Mouse (Mus musculus): ENCODE data around the gene Reg3g. TPM values are rescaled to one million over a fixed set of nuclear protein-coding genes. Genes with fewer than 3 reads are reported as not detected.
"Not testable (repeated sequence)": the region's sequence is repeated elsewhere in the genome, so short reads cannot be mapped to it uniquely, and the experiment has no call there.

Gene Reg3g
- polyA plus RNA-seq, 1 experiment from 2014 or later: not detected

DNA sequence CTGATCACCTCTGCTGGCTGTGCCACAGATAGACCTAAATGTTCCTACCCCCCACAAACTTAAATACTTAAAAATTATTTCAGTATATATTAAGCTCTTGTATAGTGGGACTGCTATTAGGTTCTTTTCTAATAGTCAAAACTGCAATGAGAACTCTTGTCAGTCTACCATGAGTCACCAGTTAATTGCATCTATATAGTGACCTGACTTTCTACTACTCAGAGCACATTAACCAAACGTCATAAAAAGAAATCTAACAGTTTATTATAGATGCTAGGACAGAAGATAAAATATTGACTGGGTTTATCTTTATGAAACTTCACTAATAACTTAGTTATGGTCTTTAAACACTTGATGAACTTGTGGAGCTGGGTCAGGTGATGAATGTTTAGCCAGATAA lies 21.5 kb downstream of the Reg3g start:
- no peaks in the 10 kb centered on the region for H3K4me1 ChIP-seq
- H3K9me3 ChIP-seq (replicated peaks): no peaks in the 10 kb centered on the region
- no peaks in the 10 kb centered on the region for H3K36me3 ChIP-seq
- no peak overlapping the region for H3K4me2 ChIP-seq
- H3K27me3 ChIP-seq (replicated peaks): no peaks in the 10 kb centered on the region
- ATAC-seq: no peak
- H3K9ac ChIP-seq: no peak overlapping the region
- no peak overlapping the region for H3K27ac ChIP-seq
- WGBS (ENCODE audit: insufficient replicate concordance): 43% methylated on average over 1 of the region's 1 CpGs
- no peak overlapping the region for H3K4me3 ChIP-seq

- Histone ChIP-seq H3K4me3 (no peak overlapping the region), H3K27ac (no peak overlapping the region), H3K27me3 (replicated peaks) (no peaks in the 10 kb centered on the region), H3K9me3 (replicated peaks) (no peaks in the 10 kb centered on the region), H3K36me3 (no peaks in the 10 kb centered on the region), H3K4me2 (no peak overlapping the region), H3K9ac (no peak overlapping the region), H3K4me1 (no peaks in the 10 kb centered on the region)
- WGBS (ENCODE audit: insufficient replicate concordance): 72% methylated on average over 3 of the region's 3 CpGs
- no peak for ATAC-seq
Observed at GRCm38 (mm10) chr6:78425497-78425896, 43.2 kb downstream of the Reg3g start.

DNA sequence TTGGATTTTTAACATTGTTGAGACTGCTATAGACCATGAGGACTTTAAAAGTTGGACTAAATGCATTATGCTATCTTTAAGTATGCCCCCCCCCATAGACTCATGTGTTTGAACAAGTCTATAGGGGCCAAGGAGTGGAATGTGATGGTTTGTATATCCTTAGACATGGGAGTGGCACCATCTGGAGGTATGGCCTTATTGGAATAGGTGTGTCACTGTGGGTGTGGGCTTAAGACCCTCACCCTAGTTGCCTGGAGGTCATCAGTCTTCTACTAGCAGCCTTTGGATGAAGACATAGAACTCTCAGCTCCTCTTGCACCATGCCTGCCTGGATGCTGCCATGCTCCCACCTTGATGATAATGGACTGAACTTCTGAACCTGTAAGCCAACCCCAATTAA lies 46.3 kb downstream of the Reg3g start, which contains the start of gene Reg1:
TSS of gene Reg1 (plus strand) at position 301 of the 400 bp plus-strand sequence.
- H3K4me3 ChIP-seq; H3K36me3 ChIP-seq; H3K4me2 ChIP-seq; H3K27me3 ChIP-seq (replicated peaks); H3K4me1 ChIP-seq; H3K9ac ChIP-seq; H3K27ac ChIP-seq; H3K9me3 ChIP-seq (replicated peaks); ATAC-seq: not testable (repeated sequence)

Other genes with a start within 250 kb of the Reg3g start
- not detected in 2 replicates for gene Reg3b, start 98.2 kb downstream of the Reg3g start, polyA plus RNA-seq (2016; fragmentation: Nextera tagmentation; extraction: Ambion mirVana)
- gene Reg3d, start 90.0 kb downstream of the Reg3g start, polyA plus RNA-seq (2016; fragmentation: Nextera tagmentation; extraction: Ambion mirVana): not detected in 2 replicates
- gene Reg3a, start 88.2 kb downstream of the Reg3g start, polyA plus RNA-seq (2016; fragmentation: Nextera tagmentation; extraction: Ambion mirVana): not detected in 2 replicates
- gene Reg2, start 73.2 kb downstream of the Reg3g start, polyA plus RNA-seq (2016; fragmentation: Nextera tagmentation; extraction: Ambion mirVana): not detected in 2 replicates
- not detected in 2 replicates for gene Reg1, start 46.2 kb downstream of the Reg3g start, polyA plus RNA-seq (2016; fragmentation: Nextera tagmentation; extraction: Ambion mirVana)